Mouse (Mus musculus) cortical plate, adult 2 months (tissue): ENCODE measurements around the gene Zbtb24.

Experiments used
- CTCF ChIP-seq: fragments of 200-500 bp; IDR thresholded peaks from 2 replicates; pipeline ENCODE4 v1.5.1; 2011; ENCODE audit warnings: mild to moderate bottlenecking, control low read depth, low read length; ENCODE audit not compliant: insufficient read depth; ENCODE audit errors: extremely low read depth
- POLR2A ChIP-seq: fragments of 200-500 bp; IDR thresholded peaks from 2 replicates; pipeline ENCODE4 v1.6.1; 2011; ENCODE audit warnings: mild to moderate bottlenecking, low read length, control low read depth; ENCODE audit not compliant: insufficient read depth; ENCODE audit errors: extremely low read depth

GRCm38 (mm10) chr10:41420496-41421200 lies 29.5 kb upstream of the Zbtb24 start:
- TF ChIP-seq CTCF (no peak), POLR2A (no peak)
